In the genomic region with DNA sequence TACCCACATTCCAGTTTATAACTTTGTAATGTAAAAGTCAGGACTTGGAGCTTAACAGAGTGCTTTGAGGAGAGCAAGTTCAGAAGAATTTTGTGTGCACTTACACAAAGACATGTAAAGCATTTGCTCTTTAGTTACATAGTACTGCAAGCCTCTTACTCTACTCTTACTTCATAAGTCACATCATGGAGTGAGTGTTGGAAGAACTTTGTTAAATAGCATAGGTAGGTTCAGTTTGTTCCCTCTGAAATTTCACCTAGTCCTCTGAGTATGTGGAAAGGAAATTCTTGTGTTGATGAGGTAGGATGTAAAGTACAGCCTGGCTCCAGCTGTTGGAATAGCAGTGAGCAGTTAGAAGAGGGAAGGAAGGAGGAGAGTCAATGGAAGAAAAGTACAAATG, we compare ENCODE assay signal across 28 mouse cellular contexts.
"Had no signal": no experiment of that assay in that cellular context is flagged by ENCODE, and none has a peak within 500 bp of the region (broad histone marks: within the 10 kb centered on the region; RNA-seq: fewer than 3 reads in every experiment).

No protein-coding gene starts in this region.

- H3K4me3 ChIP-seq: embryonic facial prominence, embryonic 10.5 days; embryonic facial prominence, embryonic 12.5 days; embryonic facial prominence, embryonic 13.5 days; embryonic facial prominence, embryonic 15.5 days; erythroblast, embryonic 14.5 days; forebrain, embryonic 10.5 days; forebrain, embryonic 12.5 days; forebrain, embryonic 13.5 days; forebrain, embryonic 15.5 days; gastrocnemius, adult 2 months; heart, adult 2 months had no signal

- ATAC-seq: forebrain, embryonic 13.5 days; forebrain, embryonic 14.5 days; forebrain, embryonic 15.5 days; forebrain, embryonic 16.5 days; forebrain, postnatal 0 days had no signal

- H3K9me3 ChIP-seq: embryonic facial prominence, embryonic 10.5 days; embryonic facial prominence, embryonic 12.5 days; embryonic facial prominence, embryonic 13.5 days; embryonic facial prominence, embryonic 15.5 days; forebrain, embryonic 10.5 days; forebrain, embryonic 12.5 days; forebrain, embryonic 13.5 days; forebrain, embryonic 15.5 days had no signal

- H3K27ac ChIP-seq: embryonic facial prominence, embryonic 10.5 days; embryonic facial prominence, embryonic 12.5 days; embryonic facial prominence, embryonic 13.5 days; embryonic facial prominence, embryonic 15.5 days; forebrain, embryonic 10.5 days; forebrain, embryonic 12.5 days; forebrain, embryonic 13.5 days; forebrain, embryonic 15.5 days; gastrocnemius, adult 2 months; heart, adult 2 months had no signal

- H3K9ac ChIP-seq: embryonic facial prominence, embryonic 12.5 days; embryonic facial prominence, embryonic 13.5 days; embryonic facial prominence, embryonic 15.5 days; forebrain, embryonic 12.5 days; forebrain, embryonic 13.5 days; forebrain, embryonic 15.5 days; forebrain, postnatal 0 days had no signal

- DNase-seq: cerebellum, adult 2 months; cerebellum, adult 8-10 months; cerebellum, adult 9-10 months; cerebellum, adult 9-11 months; cerebellum, postnatal 10 days; cerebellum, postnatal 14 days; cerebellum, postnatal 25 days; cerebellum, postnatal 36 days; embryo, embryonic 11 days; forebrain, postnatal 0 days; gastrocnemius, adult 2 months; gastrocnemius, postnatal 10 days; gastrocnemius, postnatal 14 days; gastrocnemius, postnatal 25 days; gastrocnemius, postnatal 36 days; heart, adult 18-20 months; heart, adult 2 months had no signal

- H3K4me1 ChIP-seq: embryonic facial prominence, embryonic 10.5 days; embryonic facial prominence, embryonic 12.5 days; embryonic facial prominence, embryonic 15.5 days; forebrain, embryonic 10.5 days; forebrain, embryonic 12.5 days; forebrain, embryonic 13.5 days; forebrain, embryonic 15.5 days had no signal

- H3K4me2 ChIP-seq: embryonic facial prominence, embryonic 12.5 days; embryonic facial prominence, embryonic 13.5 days; embryonic facial prominence, embryonic 15.5 days; forebrain, embryonic 12.5 days; forebrain, embryonic 13.5 days; forebrain, embryonic 15.5 days had no signal

- H3K27me3 ChIP-seq: embryonic facial prominence, embryonic 12.5 days; embryonic facial prominence, embryonic 13.5 days; embryonic facial prominence, embryonic 15.5 days; forebrain, embryonic 12.5 days; forebrain, embryonic 13.5 days; forebrain, embryonic 15.5 days had no signal
